18 mouse cellular contexts compared by ENCODE assay signal in genomic region chr17:47064006-47064405, GRCm38 (mm10). TPM values are rescaled to one million over a fixed set of nuclear protein-coding genes. Genes with fewer than 3 reads are reported as not detected.
DNase-seq lines count a peak whose midpoint lies in the region; ATAC-seq and TF ChIP-seq lines count a peak whose summit lies in the region.
"Had no signal": no experiment of that assay in that cellular context is flagged by ENCODE, and none has a peak within 500 bp of the region (broad histone marks: within the 10 kb centered on the region; RNA-seq: fewer than 3 reads in every experiment).

No protein-coding gene starts in this region.

- H3K4me2 ChIP-seq in kidney, embryonic 14.5 days (replicated peaks; ENCODE audit: low read depth, low read length): no peak overlapping the region
- H3K4me2 ChIP-seq in kidney, postnatal 0 days (ENCODE audit: low read length): no peak overlapping the region
- H3K4me2 ChIP-seq: embryonic facial prominence, embryonic 12.5 days; forebrain, embryonic 13.5 days; forebrain, embryonic 15.5 days had no signal

- H3K4me3 ChIP-seq in kidney, embryonic 14.5 days (ENCODE audit: low read length): no peak overlapping the region
- no peak overlapping the region for H3K4me3 ChIP-seq in kidney, postnatal 0 days (replicated peaks; ENCODE audit: low read depth, low read length)
- H3K4me3 ChIP-seq: embryonic facial prominence, embryonic 10.5 days; embryonic facial prominence, embryonic 12.5 days; forebrain, embryonic 13.5 days; forebrain, embryonic 15.5 days had no signal

- no peak overlapping the region for H3K27ac ChIP-seq in kidney, embryonic 14.5 days (ENCODE audit: low read depth, low read length)
- peak overlapping the region; percentile 50 for H3K27ac ChIP-seq in kidney, postnatal 0 days
- H3K27ac ChIP-seq: embryonic facial prominence, embryonic 10.5 days; embryonic facial prominence, embryonic 12.5 days; forebrain, embryonic 13.5 days; forebrain, embryonic 15.5 days had no signal

- no peak for TF ChIP-seq CTCF in kidney, postnatal 0 days (IDR thresholded peaks at IDR 0.05; ENCODE audit: low read depth)

- ATAC-seq in kidney, embryonic 14.5 days (ENCODE audit: low FRiP score, low TSS enrichment): no peak
- no peak for ATAC-seq in kidney, postnatal 0 days (replicated peaks; ENCODE audit: low FRiP score, low read depth)
- ATAC-seq: forebrain, embryonic 13.5 days; forebrain, embryonic 15.5 days had no signal

- 78% methylated on average over 4 of the region's 4 CpGs for WGBS in kidney, embryonic 14.5 days
- 73% methylated on average over 4 of the region's 4 CpGs for WGBS in kidney, postnatal 0 days

- H3K4me1 ChIP-seq in kidney, embryonic 14.5 days (ENCODE audit: control insufficient read depth, insufficient read depth, low read length): peaks cover 7% of the 10 kb centered on the region; the same call in 1 of the 2 replicates
- 0 out of 2 replicates have a peak, but pooled peaks cover 7% of the 10 kb centered on the region for H3K4me1 ChIP-seq in kidney, postnatal 0 days (replicated peaks; ENCODE audit: insufficient read depth, low read length)
- H3K4me1 ChIP-seq: embryonic facial prominence, embryonic 12.5 days; forebrain, embryonic 13.5 days; forebrain, embryonic 15.5 days had no signal

- H3K9me3 ChIP-seq in kidney, embryonic 14.5 days (ENCODE audit: control insufficient read depth, low read length): no peaks in the 10 kb centered on the region
- no peaks in the 10 kb centered on the region for H3K9me3 ChIP-seq in kidney, postnatal 0 days (replicated peaks; ENCODE audit: low read length)
- H3K9me3 ChIP-seq: embryonic facial prominence, embryonic 10.5 days; embryonic facial prominence, embryonic 12.5 days; forebrain, embryonic 13.5 days had no signal

- DNase-seq in kidney, adult 18-20 months: peak; percentile 17
- no peak for DNase-seq in kidney, postnatal 10 days
- peak; percentile 61 for DNase-seq in kidney, adult 9 months
- no peak for DNase-seq in kidney, postnatal 0 days (ENCODE audit: low spot score)
- DNase-seq in kidney, postnatal 14 days: no peak
- no peak for DNase-seq in left cerebral cortex, adult 8-10 months (ENCODE audit: low spot score in 2 of 2)
- DNase-seq: adrenal gland, postnatal 10 days; adrenal gland, postnatal 25 days; cerebellum, adult 11-12 months; cerebellum, adult 2 months; cerebellum, adult 9-10 months; cerebellum, postnatal 10 days; cerebellum, postnatal 25 days had no signal

- no peaks in the 10 kb centered on the region for H3K36me3 ChIP-seq in kidney, embryonic 14.5 days (ENCODE audit: control insufficient read depth, insufficient read depth, low read length)
- no peaks in the 10 kb centered on the region for H3K36me3 ChIP-seq in kidney, postnatal 0 days (ENCODE audit: insufficient read depth, low read length)
- H3K36me3 ChIP-seq: embryonic facial prominence, embryonic 10.5 days; embryonic facial prominence, embryonic 12.5 days; forebrain, embryonic 15.5 days had no signal

- H3K27me3 ChIP-seq in kidney, embryonic 14.5 days (ENCODE audit: control insufficient read depth, insufficient read depth, low read length): no peaks in the 10 kb centered on the region
- no peaks in the 10 kb centered on the region for H3K27me3 ChIP-seq in kidney, postnatal 0 days (ENCODE audit: insufficient read depth, low read length)
- H3K27me3 ChIP-seq: embryonic facial prominence, embryonic 12.5 days; forebrain, embryonic 13.5 days; forebrain, embryonic 15.5 days had no signal

- H3K9ac ChIP-seq in kidney, embryonic 14.5 days (ENCODE audit: low read depth, low read length): no peak overlapping the region
- H3K9ac ChIP-seq in kidney, postnatal 0 days (ENCODE audit: low read depth, low read length): no peak overlapping the region
- H3K9ac ChIP-seq: embryonic facial prominence, embryonic 12.5 days; forebrain, embryonic 13.5 days; forebrain, embryonic 15.5 days had no signal

RNA-seq across cellular contexts. Expression of gene Ubr2, which starts 53.6 kb away (rescaled TPM):
- 18.9 and 30.4 TPM in 2 replicates for polyA plus RNA-seq in kidney, embryonic 14.5 days (2014; fragmentation: Nextera tagmentation; extraction: Ambion mirVana)
- 11.9 TPM in 2 replicates for polyA plus RNA-seq in kidney, postnatal 0 days (2015; fragmentation: Nextera tagmentation; extraction: Ambion mirVana)
- total RNA-seq in left cerebral cortex, adult 8-10 months (2022): 10 to 100 TPM; 52.1 to 58.3 (median 57.0) TPM

Comparison
In these comparisons a context has a peak if more than half of its experiments do, and no peak if none do; other contexts are left out.
1. DNase-seq: peak in kidney, adult 18-20 months (single experiment) and kidney, adult 9 months (single experiment); none in kidney, postnatal 10 days (single experiment), kidney, postnatal 0 days (single experiment), kidney, postnatal 14 days (single experiment) and left cerebral cortex, adult 8-10 months (0 of 2).